Mouse (Mus musculus) adrenal gland, adult 18-20 months (tissue): ENCODE results near the gene Nhsl2. TPM values are rescaled to one million over a fixed set of nuclear protein-coding genes. Genes with fewer than 3 reads are reported as not detected.

Experiments used
- DNase-seq, 2 experiments: peaks; one replicate each; pipeline ENCODE4 v3.0.0; 2021 to 2022; ENCODE audit warnings: low spot score in 2 of 2
- total RNA-seq, 2 experiments: library from RNA; stranded (reverse); gene quantifications; 1 replicate in 1 of 2; 2 replicates in 1 of 2; pipeline ENCODE4 v1.2.3; 2021

The Nhsl2 gene
- total RNA-seq, 2 experiments from 2014 or later: 3.8 to 5.1 TPM

DNA sequence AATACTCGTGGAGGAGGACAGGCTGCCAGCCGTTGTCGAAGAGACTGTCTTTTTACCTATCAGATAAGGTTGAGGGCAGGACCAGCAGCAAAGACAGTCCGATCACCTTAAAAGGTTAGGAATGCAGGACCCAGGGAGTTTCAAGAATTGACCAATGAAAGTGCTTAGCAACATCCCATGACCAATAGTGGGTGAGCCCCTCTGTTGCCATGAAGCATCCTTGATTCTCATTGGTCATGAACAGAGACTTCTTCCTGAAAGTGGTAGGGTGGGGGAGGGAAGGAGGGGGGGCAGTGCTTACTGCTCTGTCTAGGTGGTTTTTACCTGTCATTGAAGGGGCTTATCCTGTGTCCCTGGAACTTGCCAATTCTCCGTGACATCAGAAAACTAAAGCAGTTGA lies 130.1 kb downstream of the Nhsl2 start:
- DNase-seq: no peak

DNA sequence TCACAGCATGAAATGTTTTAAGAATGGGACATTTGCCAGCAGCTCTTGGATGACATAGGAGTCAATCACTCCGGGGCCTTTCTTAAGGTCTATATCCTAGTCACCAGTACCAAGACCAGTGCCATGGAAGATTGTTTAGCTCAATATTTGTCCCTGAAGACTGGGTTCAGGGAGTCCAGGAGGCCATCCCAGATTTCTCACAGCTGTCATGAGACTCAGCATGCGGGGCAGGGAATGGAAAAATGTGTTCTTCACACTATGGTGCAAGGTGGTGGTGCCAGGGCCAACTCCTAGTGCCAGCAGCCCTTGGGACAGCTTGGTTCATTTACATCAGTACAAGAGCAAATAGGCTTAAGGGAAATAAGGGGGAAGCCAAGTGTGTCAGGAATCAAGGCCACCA lies 131.4 kb downstream of the Nhsl2 start:
- no peak for DNase-seq

- DNase-seq: no peak
These were observed 132.3 kb downstream of the Nhsl2 start for GRCm38 (mm10) chrX:101981450-101981849.

- DNase-seq: no peak
These were observed 134.5 kb downstream of the Nhsl2 start for GRCm38 (mm10) chrX:101983638-101984037.

- DNase-seq: no peak
These were observed 137.6 kb downstream of the Nhsl2 start for GRCm38 (mm10) chrX:101986657-101987367.

- no peak for DNase-seq
These were observed 144.8 kb downstream of the Nhsl2 start for GRCm38 (mm10) chrX:101993841-101994571.

- DNase-seq: no peak
These were observed 147.5 kb downstream of the Nhsl2 start for GRCm38 (mm10) chrX:101996726-101997125.

GRCm38 (mm10) chrX:102003632-102004315 lies 154.6 kb downstream of the Nhsl2 start:
- no peak for DNase-seq

DNA sequence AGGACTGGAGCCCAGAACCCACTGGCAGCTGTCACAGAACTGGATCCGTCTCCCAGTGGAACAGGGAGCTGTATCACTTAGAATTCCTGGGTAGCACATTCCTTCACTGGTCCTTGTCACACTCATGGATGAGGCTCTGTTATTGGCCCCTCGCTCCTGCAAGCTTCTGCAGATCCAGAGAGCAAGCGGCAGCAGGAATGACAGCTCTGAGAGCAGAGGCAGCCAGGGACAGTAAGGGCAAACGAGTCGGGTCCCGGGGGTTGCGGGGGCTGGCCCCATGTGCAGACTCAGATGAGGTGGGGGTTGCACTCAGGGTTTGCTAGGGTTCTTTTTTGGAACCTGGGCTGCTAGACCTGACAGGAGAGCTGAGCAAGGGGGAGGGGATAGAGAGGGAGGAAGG lies 155.2 kb downstream of the Nhsl2 start:
- no peak for DNase-seq

DNA sequence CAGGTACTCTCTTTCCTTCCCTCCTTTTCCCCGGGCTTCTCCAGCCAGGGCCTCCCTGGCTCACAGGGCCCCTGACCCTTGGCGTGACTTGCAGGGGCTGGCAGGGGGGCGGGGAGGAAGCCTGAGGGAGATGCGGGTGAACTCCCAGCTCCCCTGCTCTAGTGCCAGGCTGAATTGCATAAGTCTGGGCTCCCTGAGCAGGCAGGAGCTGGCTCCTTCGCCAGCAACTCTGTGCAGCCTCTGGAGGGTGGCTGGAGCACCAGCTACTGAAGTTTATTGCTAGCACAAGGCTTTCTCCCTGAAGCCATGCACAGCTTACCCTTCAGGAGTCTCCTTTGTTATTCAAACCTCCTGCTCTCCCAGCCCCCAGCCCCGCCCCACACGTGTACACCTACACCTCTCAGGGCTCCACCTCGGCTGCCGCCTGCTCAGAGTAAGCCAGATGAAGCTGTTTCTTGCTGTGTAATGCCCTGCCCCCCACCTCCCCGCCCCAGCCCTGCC lies 156.0 kb downstream of the Nhsl2 start:
- DNase-seq: no peak

DNA sequence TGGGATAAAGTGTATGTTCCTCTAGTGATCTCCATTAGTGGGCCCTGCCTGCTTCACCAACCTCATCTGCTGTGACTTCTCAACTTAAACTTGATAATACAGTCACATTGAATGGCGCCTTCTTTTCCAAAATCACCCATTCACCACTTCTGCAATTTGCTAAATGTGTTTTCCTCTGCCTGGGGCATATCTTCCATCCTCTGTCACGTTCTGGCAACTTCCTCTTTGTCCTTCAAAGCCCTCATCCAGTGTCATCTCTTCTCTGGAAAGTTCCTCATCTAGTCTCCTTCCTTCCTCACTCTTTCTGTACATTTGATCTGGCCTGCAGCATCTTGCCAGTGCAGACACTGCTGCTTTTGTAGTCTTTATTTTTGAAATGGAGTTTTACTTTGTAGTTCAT lies 158.8 kb downstream of the Nhsl2 start:
- no peak for DNase-seq

- no peak for DNase-seq
These were observed 168.2 kb downstream of the Nhsl2 start for GRCm38 (mm10) chrX:102017213-102017923.

DNA sequence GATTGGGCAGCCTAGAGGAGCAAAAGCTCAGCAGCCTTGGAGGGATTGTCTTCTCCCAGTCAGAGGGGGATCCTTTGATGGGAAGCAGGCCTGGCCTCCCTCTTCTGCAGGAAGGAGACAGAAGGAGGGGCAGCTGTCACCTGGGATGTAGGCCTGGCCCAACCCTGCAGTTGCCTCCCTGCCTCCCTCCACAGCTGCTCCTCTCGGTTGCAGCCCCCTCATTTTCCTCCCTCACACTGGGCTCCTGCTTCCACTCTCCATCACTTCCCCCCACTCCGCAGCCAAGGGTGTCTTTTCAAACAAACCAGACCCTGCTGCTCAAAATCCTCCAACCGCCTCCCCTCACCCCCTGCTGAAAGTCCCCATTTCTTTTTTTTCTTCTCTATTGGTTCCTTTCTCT lies 169.7 kb downstream of the Nhsl2 start:
- no peak for DNase-seq

GRCm38 (mm10) chrX:102019471-102020240 lies 170.5 kb downstream of the Nhsl2 start:
- DNase-seq: no peak

DNA sequence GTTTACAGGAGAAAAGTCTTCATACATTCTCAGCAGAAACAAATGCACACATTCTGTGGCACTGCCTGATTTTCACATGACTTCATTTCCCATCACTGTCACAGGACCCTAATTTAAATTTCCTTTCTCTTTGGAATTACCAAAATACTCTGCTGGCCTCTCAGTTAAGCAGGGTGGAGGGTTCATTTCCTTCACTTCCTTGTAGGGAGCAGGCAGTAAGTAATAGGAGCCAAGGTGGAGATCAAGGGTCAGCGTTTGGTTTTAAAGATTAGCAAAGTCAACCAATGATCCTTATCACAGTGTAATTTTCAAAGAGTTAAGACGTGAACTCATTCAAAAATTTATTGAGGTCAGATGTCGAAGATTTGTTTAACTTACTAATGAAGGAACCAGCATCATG lies 175.8 kb downstream of the Nhsl2 start:
- DNase-seq: no peak

GRCm38 (mm10) chrX:102031851-102032250 lies 182.7 kb downstream of the Nhsl2 start:
- peak in 1 of 2 experiments; percentile 30 for DNase-seq

DNA sequence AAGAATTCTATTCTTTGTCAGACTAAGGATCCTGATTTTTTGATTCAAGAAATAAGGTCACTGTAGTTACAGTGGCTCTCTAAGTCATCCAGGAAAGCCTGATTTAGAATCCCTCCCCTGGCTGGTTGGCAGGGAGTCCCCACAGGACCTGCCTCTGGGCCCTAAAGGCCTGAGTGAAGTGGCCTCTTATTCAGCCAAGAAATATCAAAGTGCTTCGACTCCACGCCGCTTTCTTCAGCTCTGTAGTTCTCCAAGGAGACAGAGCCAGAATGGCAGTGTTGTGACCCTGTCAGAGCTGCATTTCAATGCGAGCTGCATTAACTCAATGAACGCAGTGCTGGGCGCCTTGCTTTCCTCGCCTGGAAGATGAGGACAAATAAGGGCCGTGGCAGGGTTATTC lies 183.2 kb downstream of the Nhsl2 start:
- no peak for DNase-seq

GRCm38 (mm10) chrX:102033566-102033965 lies 184.4 kb downstream of the Nhsl2 start:
- no peak for DNase-seq

DNA sequence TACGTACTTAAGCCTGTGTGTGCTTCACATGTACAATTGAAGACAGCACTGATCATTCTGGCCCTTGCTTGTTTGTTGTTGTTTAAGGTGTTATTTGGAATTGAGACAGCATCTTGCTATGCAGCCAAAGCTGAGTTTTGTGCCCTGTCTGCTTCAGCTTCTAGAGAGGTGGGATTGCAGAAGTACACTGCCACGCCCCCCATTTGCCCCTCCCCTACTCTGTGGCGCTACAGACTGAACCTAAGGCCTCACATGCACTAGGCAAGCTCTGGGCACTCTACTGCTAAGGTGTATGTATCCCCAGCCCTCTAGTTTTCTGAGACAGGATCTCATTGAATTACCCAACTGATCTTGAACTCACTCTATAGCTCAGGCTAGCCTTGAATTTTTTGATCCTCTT lies 186.5 kb downstream of the Nhsl2 start:
- no peak for DNase-seq

DNA sequence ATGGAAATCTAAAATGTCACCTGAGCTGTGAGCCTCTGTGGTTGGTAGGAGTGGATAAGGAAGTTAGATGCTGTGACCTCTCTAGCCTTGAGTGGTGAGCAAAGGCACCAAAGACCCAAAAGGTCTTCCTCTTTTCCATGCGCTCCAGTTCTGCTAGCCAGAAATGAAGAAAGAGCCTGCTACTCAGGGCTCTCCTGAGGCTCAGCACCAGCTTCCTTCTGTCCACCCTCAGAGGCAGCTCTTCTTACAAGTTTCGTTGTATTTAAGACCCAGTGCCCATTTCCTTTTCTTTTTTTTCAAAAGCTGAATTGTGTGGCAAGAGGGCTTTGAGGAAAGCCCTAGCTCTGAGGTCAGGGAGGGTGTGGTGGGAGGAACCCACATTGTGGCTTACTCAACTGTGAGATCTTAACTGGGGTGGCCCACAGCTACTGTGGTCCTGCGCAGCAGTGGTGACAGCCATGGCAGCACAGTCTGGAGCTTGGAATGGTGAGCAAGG lies 187.7 kb downstream of the Nhsl2 start:
- DNase-seq: no peak
